Mouse (Mus musculus): ENCODE results near the gene Polr2i.
"Not testable (repeated sequence)": the region's sequence is repeated elsewhere in the genome, so short reads cannot be mapped to it uniquely, and the experiment has no call there.

Polr2i gene

DNA sequence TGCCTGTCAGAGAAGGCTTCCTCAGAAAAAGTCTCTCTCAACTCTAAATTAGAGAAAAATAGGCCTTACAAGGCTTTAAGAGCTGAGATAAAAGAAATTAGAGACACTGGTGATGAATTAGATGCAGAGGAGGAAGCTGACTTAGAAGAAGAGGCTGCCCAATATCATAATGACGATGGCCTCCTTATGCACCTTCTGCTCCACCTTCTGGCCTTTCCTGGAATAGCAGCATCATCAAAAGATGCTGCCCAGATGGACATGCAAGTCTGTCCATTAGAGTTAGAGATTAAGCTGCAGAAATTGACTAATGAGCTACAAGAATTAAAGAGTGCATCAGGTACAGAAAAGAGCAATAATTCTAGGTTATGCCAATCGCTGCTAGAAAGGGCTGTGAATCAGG lies 26.4 kb upstream of the Polr2i start:
- DNase-seq, result peak in 1 of 2 experiments; percentile 66

DNA sequence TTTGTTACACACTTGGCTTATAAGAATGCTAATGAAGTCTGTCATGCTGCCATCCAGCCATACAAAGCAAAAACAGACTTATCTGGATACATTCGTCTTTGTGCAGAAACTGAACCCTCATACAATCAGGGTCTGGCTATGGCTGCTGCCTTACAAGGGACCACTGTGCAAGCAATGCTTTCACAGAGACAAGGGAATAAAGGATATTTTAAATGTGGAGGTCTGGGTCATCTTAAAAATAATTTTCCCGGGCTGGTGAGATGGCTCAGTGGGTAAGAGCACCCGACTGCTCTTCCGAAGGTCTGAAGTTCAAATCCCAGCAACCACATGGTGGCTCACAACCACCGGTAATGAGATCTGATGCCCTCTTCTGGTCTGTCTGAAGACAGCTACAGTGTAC lies 25.4 kb upstream of the Polr2i start:
- not testable (repeated sequence) for DNase-seq

DNA sequence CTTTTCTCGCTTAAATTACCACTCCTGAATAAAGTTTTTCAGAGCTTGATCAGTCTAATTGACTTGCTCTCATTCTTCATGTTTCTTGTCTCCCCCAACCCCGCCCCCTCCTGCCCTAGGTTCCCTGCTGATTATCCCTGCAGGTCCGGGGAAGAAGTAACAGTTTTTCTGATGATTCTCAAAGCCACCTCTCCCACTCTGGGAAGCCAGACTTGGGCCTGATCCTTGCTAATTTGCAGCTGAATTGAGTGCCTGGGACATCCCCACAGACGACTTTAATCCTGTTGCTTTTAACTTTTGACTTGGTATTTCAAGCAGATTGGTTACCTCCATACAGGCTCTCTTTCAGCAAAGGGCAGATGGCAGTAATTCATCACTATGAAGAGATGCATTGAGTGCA lies 20.7 kb upstream of the Polr2i start:
- DNase-seq, result no peak

DNA sequence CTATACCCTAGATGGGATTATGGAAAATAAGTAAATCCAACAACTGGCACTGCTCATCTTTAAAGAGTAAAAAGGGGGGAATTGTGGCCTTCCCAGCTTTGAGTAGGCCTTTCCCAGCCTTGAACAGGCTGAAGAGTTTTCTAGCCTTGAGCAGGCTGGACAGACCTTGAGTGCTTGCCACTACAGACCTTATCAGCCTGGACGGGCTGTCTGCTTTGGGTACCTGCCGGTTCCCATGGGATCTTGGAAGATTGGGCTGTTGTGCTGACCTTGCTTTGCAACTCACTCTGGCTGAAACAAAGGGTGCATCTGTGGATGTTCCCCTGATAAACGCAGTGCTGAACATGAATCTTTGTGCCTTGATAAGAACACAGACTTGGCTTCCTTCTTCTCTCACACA lies 17.9 kb upstream of the Polr2i start:
- DNase-seq, result no peak

DNA sequence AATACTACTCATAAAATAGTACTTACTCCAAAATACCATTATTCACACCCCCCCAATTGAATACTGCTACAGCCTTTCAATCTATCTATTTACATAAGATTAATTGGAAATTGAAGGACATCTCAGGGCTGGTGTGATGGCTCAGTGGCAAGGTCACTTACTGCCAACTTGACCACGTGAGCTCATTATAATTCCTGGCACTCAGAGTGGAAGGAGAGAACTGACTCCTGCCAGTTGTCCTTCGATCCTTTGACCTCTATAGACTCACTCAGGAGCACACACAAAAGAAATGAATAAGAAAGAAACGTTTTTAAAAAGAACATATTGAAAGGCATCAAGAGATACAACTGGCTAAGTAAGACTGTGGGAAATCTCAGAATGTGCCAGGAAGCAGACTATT lies 15.9 kb upstream of the Polr2i start:
- DNase-seq, result no peak

DNA sequence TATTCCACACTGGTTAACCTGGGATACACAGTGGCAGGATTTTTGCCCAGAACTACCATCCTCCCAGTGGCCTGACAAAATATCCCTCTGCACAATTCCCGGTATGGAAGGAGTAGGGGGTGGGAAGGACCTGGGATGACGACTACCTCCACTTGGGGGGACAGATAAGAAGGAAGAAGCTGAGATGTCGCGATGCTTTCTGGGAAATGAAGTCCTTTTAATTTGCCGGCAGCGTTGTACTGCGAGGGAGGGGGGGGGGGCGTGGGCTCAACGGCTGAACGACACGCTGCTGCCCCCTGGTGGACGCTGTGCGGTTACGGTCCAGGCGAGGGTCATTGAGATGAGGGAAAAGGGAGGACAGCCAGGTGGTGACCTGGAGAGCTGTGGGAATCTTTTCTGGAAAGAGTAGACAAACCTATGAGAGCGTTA lies 15.0 kb upstream of the Polr2i start:
- DNase-seq, result peak; percentile 35 to 73

DNA sequence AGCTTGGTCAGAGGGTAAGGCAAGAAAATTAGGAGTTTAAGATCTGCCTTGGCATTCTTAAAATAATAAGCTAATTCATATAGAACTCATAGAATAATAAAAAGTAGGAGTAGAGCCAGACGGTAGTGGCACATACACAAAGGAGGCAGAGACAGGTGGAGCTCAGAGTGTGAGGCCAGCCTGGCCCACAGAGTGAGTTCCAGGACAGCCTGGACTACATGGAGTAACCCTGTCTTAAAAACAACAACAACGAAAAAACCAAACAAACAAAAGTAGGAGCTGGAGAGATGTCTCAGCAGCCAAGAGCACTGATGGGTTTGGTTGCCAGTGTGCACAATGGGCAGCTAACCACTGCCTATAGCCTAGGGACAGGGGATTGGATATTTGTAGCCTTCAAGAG lies 14.5 kb upstream of the Polr2i start:
- DNase-seq, result no peak

DNA sequence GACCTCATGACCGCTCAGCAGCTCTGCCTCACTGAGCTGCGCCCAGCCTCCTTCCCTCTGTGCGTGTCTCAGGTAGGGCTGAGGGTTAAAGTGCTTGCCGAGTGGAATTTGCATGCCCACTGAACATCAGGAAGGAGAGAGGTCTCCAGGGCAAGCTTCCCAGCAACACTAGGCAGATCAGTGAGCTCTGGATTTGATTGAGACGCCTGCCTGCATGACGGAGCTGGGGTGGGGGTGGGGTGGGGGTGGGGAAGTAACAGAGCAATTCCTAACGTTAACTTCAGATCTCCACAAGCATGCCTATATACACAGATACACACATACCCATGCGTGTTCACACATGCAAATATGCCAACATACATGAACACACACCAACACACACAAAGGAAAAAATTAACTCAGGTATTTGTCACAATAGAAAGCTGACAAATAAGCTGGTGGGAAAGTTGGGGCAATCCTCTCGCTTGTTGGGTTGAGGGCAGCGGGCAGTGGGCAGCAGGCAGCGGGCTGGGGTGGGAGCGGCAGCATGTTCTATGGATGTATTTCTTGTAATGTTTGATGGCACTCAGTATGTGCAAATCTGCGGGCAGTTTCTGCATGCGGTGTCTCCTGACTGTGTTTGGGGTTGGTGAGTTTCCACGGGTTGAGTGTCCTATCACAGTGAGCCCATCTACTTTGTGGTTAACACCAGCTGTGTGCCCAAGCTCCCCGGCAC lies 12.3 kb upstream of the Polr2i start:
- DNase-seq, result no peak

DNA sequence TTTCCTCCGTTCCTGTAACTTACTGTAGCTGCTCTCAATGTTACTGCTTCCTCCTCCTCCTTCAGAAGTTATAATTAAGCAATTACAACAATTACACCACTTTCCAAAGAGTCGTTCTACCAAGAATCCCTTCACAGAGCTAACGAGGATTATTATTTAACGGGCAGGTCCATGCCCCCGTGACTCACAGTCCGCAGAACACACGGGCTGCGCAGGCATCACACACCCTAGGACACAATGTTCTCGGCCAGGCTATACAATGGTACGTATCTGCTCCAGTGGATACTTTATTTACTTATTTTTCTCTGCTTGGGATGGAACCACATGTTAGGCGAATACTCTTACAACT lies 11.8 kb upstream of the Polr2i start:
- no peak for DNase-seq

DNA sequence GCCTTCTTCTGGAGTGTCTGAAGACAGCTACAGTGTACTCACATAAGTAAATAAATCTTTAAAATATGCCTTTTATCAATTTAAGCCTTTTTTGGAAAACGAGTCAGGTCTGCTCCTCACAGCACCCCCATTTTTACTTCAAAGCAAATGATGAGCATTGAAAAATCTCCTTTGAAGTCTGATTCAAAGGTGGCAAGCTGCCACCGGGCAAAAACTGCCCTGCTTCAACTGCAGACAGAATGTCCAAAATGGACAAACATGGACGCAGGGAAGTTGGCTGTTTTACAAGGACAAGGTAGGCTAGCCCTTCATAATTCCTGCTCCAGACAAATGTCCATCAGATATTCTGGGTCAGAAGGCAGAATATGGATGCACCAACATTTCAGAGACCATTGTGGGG lies 10.3 kb upstream of the Polr2i start:
- no peak for DNase-seq

DNA sequence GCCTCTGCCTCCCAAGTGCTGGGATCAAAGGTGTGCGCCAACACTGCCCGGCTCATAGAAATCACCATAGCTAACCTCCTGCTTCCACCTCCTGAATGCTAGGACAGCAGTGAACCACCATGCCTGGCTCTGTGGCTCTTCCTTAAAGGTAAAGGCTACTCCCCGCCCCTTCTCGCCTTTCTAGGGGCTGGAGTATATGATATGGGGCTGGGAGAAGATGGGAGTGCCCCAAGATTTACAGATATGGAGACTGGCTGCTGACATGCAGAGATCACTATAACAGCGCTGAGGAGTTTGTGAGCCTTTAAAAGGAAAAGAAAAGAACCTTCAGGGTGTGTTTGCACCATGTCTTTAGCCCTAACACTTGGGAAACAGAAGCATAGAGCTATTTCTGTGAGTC lies 9.5 kb upstream of the Polr2i start:
- no peak for DNase-seq

DNA sequence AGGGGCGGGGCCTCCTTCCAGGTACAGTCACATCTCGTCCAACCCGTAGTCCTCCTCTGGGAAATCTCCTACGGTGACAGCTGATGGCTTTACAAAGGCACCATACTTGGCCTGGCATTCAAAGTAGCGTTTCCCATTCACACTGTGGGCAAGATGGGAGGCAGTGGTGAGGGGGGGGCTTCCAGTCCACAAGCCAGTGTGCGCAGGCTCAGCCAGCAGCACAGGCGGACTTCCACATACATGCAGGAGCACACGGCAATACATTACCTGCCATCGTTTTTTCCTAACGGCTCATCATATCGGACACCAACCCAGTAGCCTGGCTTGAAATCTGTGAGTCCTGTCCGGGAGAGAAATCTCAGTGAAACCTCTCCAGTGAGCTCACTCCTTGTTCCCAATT lies 7.5 kb upstream of the Polr2i start:
- DNase-seq, result no peak

DNA sequence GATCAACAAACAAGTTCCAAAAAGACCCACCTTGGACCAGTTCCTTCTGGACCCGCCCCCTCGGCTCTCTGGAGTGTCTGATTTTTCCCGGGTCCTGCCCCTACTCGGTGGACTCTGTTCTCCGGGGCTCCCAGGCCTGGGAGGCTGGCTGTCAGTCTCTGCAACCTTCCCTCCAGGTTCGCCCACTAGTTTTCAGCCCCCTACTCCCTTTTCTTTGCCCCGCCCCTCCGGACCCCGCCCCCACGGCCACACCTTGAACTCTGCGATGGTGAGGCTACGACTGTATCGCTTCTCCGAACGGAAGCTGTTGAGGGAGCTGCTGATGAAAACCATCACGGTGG lies 450 bp upstream of the Polr2i start:
- DNase-seq, result no peak

DNA sequence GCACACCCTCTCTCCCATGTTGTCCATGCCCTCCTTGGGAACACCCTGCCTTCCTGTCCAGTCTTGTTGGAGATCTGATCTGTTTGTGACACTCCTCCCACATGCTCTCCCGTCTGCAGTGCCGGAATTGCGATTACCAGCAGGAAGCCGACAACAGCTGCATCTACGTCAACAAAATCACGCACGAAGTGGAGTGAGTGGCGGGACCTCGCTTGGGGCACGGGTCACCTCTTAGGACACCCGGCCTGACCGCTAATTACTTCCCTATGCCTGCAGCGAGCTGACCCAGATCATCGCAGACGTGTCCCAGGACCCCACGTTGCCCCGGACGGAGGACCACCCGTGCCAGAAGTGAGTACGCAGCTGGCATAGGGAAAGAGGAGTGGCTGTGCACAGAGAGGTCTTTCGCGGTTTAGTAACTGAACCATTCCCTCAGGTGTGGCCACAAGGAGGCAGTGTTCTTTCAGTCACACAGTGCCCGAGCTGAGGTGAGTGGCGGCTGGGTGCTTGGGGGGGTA lies 942 bp downstream of the Polr2i start:
- DNase-seq, result peak; percentile 21 to 39

DNA sequence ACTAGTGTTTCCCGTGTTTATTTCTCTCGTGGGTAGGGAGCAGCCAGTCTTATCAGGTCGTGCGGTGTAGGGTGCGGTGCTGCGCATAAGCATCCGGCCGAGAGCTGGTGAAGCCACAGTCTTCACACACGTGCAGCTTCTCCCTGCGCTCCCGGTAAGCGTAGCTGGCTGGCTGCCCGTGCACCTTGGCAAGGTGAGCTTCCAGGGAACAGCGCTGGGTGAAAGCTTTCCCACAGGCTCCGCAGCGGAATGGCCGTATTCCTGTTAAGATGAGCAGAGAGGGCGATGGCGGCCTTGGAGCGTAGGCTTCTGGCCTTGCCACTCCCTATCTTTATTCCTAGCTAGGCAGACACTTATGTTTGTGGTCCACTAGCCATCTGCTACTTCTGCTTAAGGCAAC lies 1.6 kb downstream of the Polr2i start:
- no peak for DNase-seq

DNA sequence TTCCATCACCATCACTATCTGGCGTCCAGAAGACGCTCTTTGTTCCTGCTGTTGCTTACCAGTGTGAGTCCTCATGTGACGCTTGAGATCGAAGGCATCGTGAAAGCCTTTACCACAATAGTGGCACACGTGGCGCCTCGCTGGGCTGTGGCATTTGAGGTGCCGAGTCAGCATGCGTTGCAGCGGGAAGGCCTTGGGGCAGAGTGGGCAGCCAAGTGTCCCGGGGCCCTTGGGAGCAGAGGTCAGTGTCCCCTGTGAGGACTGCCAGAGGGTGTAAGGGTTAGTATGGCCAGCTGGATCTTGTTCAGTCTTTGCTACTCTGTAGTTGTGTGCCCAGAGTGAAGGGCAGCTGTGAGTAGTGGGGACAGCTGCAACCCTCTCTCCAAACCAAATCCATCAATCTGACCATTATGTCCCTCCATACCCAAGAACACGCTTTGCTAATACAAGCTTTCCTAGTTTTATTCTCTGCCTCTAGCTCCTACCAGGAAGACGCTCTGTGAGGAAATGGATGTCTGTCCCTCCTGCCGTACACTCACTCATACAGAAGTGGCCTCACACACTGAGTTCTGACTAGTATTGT lies 2.6 kb downstream of the Polr2i start:
- DNase-seq, result no peak

DNA sequence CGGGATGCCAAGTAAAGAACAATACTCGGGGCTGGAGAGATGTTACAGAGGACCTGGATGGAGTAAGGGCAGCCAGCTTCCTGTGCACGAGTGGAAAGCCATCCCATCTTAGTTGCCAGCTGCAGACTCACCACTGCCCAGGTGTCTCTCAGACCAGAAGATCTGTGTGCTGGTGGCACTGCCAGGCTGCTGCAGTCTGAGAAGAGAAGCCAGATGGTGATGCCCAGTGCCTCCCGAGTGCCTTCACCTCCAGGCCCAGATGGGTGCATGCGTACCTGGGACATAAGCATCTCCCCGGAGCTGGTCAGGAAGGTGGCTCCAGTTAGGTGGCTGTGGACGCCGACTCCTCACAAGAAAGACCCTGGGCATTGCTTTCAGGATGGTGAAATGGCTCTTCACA lies 3.3 kb downstream of the Polr2i start:
- no peak for DNase-seq

DNA sequence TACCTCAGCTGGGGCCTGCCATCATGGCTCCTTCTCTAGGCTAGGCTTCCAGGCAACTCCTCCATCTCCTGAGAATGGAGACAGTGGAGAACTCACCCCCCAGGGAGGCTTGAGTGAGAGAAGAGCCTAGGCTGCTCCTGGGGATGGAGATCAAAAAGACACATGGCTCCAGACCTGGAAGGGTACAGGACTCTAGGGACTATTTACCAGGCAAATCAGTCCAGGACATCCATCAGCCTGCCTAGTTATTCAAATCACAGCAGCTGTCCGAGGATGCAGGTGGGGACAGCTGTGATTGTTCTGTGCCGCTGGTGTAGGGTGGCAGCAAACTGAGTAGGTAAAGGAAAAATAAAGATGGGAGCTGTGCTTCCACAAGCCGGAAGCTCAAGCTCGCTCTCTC lies 3.9 kb downstream of the Polr2i start, which contains the start of gene Ovol3:
Gene Ovol3 (minus strand): TSS at position 101 of the 400 bp plus-strand sequence.
- DNase-seq, result no peak

DNA sequence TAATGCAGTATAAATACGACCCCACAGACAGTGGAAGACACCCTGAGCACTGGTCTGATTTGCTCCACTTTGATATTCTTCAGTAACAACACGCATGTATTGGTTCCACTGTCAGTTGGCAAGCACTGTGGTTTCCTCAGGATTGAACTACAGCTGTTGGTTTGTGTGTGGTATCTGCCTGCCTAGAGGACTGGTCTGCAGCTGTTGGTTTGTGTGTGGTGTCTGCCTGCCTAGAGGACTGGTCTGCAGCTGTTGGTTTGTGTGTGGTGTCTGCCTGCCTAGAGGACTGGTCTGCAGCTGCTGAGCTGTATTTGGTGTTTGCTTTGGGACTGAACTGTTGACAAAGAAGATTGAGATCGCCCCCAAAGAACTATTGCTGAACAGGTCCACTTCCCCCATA lies 5.6 kb downstream of the Polr2i start:
- not testable (repeated sequence) for DNase-seq

DNA sequence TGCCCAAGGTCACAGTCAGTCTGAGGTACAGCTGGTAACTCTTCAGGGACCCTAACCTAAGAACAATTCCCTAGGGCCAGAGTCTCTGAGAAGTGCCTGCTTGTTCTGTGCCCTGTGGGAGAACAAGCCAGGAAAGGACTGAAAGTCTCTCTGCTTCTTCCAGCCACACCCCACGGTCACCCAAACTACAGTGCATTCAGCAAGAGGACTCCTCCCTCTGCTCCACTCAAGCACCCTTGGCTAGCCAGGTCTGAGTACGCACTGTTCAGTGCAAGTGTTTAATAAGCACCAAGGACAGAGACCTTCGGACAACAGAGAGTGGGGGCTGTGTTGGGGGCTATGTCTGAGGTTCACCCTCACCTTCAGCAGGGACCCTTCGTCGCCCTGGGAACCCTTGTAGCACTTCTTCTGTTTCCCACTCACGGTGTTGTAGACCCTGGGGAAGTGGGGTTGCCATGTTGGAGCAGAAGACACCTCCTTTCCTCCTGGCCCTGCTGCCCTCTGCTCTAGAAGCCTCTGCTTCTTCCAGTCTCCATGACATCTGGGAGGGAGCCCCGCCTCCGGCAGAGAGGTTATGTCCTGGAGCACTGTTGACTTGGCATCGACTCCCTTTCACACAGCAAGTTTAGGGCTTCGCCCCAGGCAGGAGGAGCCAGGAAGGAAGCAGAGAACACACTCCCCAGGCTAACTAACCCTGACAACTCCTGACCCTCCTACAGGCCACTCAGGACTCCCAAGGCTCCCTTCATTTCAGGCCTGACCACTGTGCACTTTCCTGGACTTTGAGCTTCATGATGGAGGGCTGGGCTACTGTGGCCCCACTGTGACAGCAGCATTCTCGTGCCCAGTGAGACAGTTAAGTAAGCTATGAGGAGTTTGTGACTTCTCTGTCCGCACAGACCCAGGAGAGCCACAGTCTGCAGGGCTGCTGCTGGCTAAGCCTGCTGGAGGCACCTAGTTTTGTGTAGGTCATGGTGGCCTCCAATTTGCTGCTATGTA lies 20.5 kb downstream of the Polr2i start:
- no peak for DNase-seq

DNA sequence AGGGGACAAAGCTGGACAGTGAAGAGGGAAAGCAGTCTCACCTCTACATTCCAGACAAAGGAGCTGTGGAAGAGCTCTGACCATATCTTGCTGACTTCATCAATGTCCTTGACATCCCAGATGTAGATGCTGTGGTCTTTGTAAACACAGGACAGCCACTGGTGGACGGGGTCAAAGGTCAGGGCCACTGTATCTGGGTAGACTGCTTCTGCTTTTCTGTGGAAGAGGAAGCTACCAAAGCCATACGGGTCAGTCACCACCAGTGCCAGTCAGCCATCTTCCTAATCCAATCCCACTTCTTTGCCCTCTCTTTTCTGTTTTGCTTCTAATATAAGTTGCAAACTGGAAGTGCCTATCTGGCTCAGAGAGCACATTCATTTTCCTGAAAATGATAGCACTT lies 33.3 kb downstream of the Polr2i start:
- no peak for DNase-seq

DNA sequence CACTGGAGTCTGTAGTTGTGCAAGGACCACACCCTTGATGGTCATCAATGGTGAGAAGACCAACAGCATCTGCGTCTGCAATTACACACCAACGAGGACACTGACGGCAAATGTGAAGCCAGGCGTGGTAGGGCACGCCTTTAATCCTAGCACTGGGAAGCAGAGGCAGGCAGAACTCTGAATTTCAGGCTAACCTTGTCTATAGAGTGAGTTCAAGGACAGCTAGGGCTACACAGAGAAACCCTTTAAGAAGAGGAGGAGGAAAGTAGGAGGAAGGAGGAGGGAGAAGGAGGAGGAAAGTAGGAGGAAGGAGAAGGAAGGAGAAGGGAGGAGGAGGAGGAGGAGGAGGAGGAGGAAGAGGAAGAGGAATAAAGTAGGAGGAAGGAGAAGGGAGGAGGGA lies 33.8 kb downstream of the Polr2i start:
- no peak for DNase-seq

DNA sequence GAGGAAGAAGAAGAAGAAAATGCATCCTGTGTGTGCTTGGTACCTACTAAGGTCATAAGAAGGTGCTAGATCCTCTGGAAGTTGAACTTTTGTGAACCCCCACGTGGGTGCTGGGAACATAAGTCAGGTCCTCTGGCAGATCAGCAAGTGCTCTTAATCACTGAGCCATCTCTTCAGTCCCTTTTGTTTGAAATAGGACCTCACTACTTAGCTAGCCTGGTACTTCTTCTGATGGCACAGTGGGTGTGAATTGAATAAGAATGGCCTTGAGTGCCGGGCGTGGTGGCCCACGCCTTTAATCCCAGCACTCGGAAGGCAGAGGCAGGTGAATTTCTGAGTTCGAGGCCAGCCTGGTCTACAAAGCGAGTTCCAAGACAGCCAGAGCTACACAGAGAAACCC lies 34.2 kb downstream of the Polr2i start:
- no peak for DNase-seq

DNA sequence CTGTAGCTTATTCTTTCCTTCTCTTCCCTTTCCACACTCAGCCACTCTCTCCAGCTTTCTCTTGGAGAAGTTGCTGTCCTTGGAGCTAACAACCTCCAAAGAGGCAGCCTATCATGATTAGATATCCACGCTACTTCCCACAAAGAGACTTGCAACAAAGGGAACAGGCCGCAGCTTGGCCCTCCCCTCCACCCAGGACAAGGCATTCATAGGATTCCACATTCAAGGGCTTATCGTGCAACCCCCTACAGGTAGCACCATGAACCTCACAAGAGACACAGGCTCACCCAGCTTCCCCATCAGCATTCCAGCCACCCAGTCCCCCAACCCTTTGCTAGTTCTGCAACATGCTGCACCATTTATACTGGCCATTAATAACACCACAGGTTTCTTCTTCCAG lies 35.0 kb downstream of the Polr2i start:
- no peak for DNase-seq

Measured in spleen, adult 18-20 months (tissue).